Mouse (Mus musculus): ENCODE results near the gene Nfatc3. TPM values are rescaled to one million over a fixed set of nuclear protein-coding genes. Genes with fewer than 3 reads are reported as not detected.

Gene Nfatc3
- polyA plus RNA-seq, 1 experiment from 2014 or later: 6.9 TPM

GRCm38 (mm10) chr8:106131488-106132222, 73.0 kb downstream of the Nfatc3 start:
- H3K9me3 ChIP-seq (ENCODE audit: control insufficient read depth, low read length): no peaks in the 10 kb centered on the region
- no peak overlapping the region for H3K9ac ChIP-seq (ENCODE audit: low read length)
- DNase-seq (ENCODE audit: low spot score) (no peak), ATAC-seq (replicated peaks; ENCODE audit: low FRiP score, low TSS enrichment, low read depth) (no peak)
- H3K27ac ChIP-seq (ENCODE audit: low read depth): no peak overlapping the region
- WGBS: 92% methylated on average over 7 of the region's 7 CpGs
- H3K4me3 ChIP-seq (ENCODE audit: low read depth, low read length): no peak overlapping the region
- peaks cover 28% of the 10 kb centered on the region for H3K27me3 ChIP-seq (replicated peaks; ENCODE audit: control insufficient read depth, insufficient read depth, low read length)
- H3K36me3 ChIP-seq (ENCODE audit: control insufficient read depth, insufficient read depth, low read length): peaks cover 54% of the 10 kb centered on the region
- H3K4me1 ChIP-seq (replicated peaks; ENCODE audit: control insufficient read depth, insufficient read depth, low read length): peaks cover 10% of the 10 kb centered on the region; the same call in 1 of the 2 replicates
- no peak overlapping the region for H3K4me2 ChIP-seq (ENCODE audit: low read length)

GRCm38 (mm10) chr8:106132356-106132755, 73.7 kb downstream of the Nfatc3 start:
- Histone ChIP-seq H3K27me3 (replicated peaks; ENCODE audit: control insufficient read depth, insufficient read depth, low read length) (peaks cover 35% of the 10 kb centered on the region), H3K9me3 (ENCODE audit: control insufficient read depth, low read length) (no peaks in the 10 kb centered on the region), H3K36me3 (ENCODE audit: control insufficient read depth, insufficient read depth, low read length) (peaks cover 54% of the 10 kb centered on the region), H3K4me3 (ENCODE audit: low read depth, low read length) (no peak overlapping the region), H3K4me2 (ENCODE audit: low read length) (no peak overlapping the region), H3K9ac (ENCODE audit: low read length) (no peak overlapping the region), H3K27ac (ENCODE audit: low read depth) (no peak overlapping the region), H3K4me1 (replicated peaks; ENCODE audit: control insufficient read depth, insufficient read depth, low read length) (peaks cover 14% of the 10 kb centered on the region; the same call in 1 of the 2 replicates)
- WGBS: 92% methylated on average over 11 of the region's 11 CpGs
- DNase-seq (ENCODE audit: low spot score) (no peak), ATAC-seq (replicated peaks; ENCODE audit: low FRiP score, low TSS enrichment, low read depth) (no peak)

GRCm38 (mm10) chr8:106133526-106133925, 74.9 kb downstream of the Nfatc3 start:
- ATAC-seq (replicated peaks; ENCODE audit: low FRiP score, low TSS enrichment, low read depth) (no peak), DNase-seq (ENCODE audit: low spot score) (no peak)
- Histone ChIP-seq H3K27me3 (replicated peaks; ENCODE audit: control insufficient read depth, insufficient read depth, low read length) (peaks cover 41% of the 10 kb centered on the region), H3K9me3 (ENCODE audit: control insufficient read depth, low read length) (no peaks in the 10 kb centered on the region), H3K4me3 (ENCODE audit: low read depth, low read length) (no peak overlapping the region), H3K9ac (ENCODE audit: low read length) (no peak overlapping the region), H3K4me1 (replicated peaks; ENCODE audit: control insufficient read depth, insufficient read depth, low read length) (peaks cover 14% of the 10 kb centered on the region; the same call in 1 of the 2 replicates), H3K4me2 (ENCODE audit: low read length) (no peak overlapping the region), H3K36me3 (ENCODE audit: control insufficient read depth, insufficient read depth, low read length) (peaks cover 46% of the 10 kb centered on the region), H3K27ac (ENCODE audit: low read depth) (no peak overlapping the region)
- WGBS: 67% methylated on average over 13 of the region's 13 CpGs

- ATAC-seq (replicated peaks; ENCODE audit: low FRiP score, low TSS enrichment, low read depth): no peak
- no peak for DNase-seq (ENCODE audit: low spot score)
- H3K4me2 ChIP-seq (ENCODE audit: low read length): no peak overlapping the region
- H3K9ac ChIP-seq (ENCODE audit: low read length): no peak overlapping the region
- WGBS: 71% methylated on average over 6 of the region's 6 CpGs
- no peak overlapping the region for H3K27ac ChIP-seq (ENCODE audit: low read depth)
- H3K27me3 ChIP-seq (replicated peaks; ENCODE audit: control insufficient read depth, insufficient read depth, low read length): peaks cover 41% of the 10 kb centered on the region
- H3K9me3 ChIP-seq (ENCODE audit: control insufficient read depth, low read length): no peaks in the 10 kb centered on the region
- H3K36me3 ChIP-seq (ENCODE audit: control insufficient read depth, insufficient read depth, low read length): peaks cover 42% of the 10 kb centered on the region
- no peak overlapping the region for H3K4me3 ChIP-seq (ENCODE audit: low read depth, low read length)
- H3K4me1 ChIP-seq (replicated peaks; ENCODE audit: control insufficient read depth, insufficient read depth, low read length): peaks cover 14% of the 10 kb centered on the region; the same call in 1 of the 2 replicates
Measured at GRCm38 (mm10) chr8:106133946-106134345, 75.3 kb downstream of the Nfatc3 start.

- H3K27ac ChIP-seq (ENCODE audit: low read depth): peak overlapping the region; percentile 80
- 16% methylated on average over 14 of the region's 14 CpGs for WGBS
- DNase-seq (ENCODE audit: low spot score): peak; percentile 85
- H3K9me3 ChIP-seq (ENCODE audit: control insufficient read depth, low read length): no peaks in the 10 kb centered on the region
- H3K4me1 ChIP-seq (replicated peaks; ENCODE audit: control insufficient read depth, insufficient read depth, low read length): peaks cover 14% of the 10 kb centered on the region; the same call in 1 of the 2 replicates
- H3K9ac ChIP-seq (ENCODE audit: low read length): peak overlapping the region; percentile 53
- H3K4me2 ChIP-seq (ENCODE audit: low read length): peak overlapping the region; percentile 85
- H3K36me3 ChIP-seq (ENCODE audit: control insufficient read depth, insufficient read depth, low read length): peaks cover 32% of the 10 kb centered on the region
- H3K4me3 ChIP-seq (ENCODE audit: low read depth, low read length): peak overlapping the region; percentile 49
- ATAC-seq (replicated peaks; ENCODE audit: low FRiP score, low TSS enrichment, low read depth): peak; percentile 71
- peaks cover 41% of the 10 kb centered on the region for H3K27me3 ChIP-seq (replicated peaks; ENCODE audit: control insufficient read depth, insufficient read depth, low read length)
Measured at GRCm38 (mm10) chr8:106134751-106135571, 76.3 kb downstream of the Nfatc3 start.

- peaks cover 24% of the 10 kb centered on the region for H3K36me3 ChIP-seq (ENCODE audit: control insufficient read depth, insufficient read depth, low read length)
- H3K4me3 ChIP-seq (ENCODE audit: low read depth, low read length): peak overlapping the region; percentile 49
- DNase-seq (ENCODE audit: low spot score): peak; percentile 74
- peak; percentile 4; the same call in 1 of the 2 replicates for ATAC-seq (replicated peaks; ENCODE audit: low FRiP score, low TSS enrichment, low read depth)
- H3K4me1 ChIP-seq (replicated peaks; ENCODE audit: control insufficient read depth, insufficient read depth, low read length): peaks cover 14% of the 10 kb centered on the region; the same call in 1 of the 2 replicates
- H3K9ac ChIP-seq (ENCODE audit: low read length): peak overlapping the region; percentile 53
- WGBS: 4% methylated on average over 19 of the region's 19 CpGs
- peak overlapping the region; percentile 80 for H3K27ac ChIP-seq (ENCODE audit: low read depth)
- peak overlapping the region; percentile 85 for H3K4me2 ChIP-seq (ENCODE audit: low read length)
- peaks cover 41% of the 10 kb centered on the region for H3K27me3 ChIP-seq (replicated peaks; ENCODE audit: control insufficient read depth, insufficient read depth, low read length)
- no peaks in the 10 kb centered on the region for H3K9me3 ChIP-seq (ENCODE audit: control insufficient read depth, low read length)
Measured at GRCm38 (mm10) chr8:106135672-106136071, 77.0 kb downstream of the Nfatc3 start.

- peak within 1 kb of the TSS; percentile 49 for H3K4me3 ChIP-seq (ENCODE audit: low read depth, low read length)
- under 1% methylated on average over 86 of the region's 86 CpGs for WGBS
- ATAC-seq (replicated peaks; ENCODE audit: low FRiP score, low TSS enrichment, low read depth) (peak; percentile 78), DNase-seq (ENCODE audit: low spot score) (peak; percentile 81)
- H3K4me1 ChIP-seq (replicated peaks; ENCODE audit: control insufficient read depth, insufficient read depth, low read length): peaks cover 14% of the 10 kb centered on the region; the same call in 1 of the 2 replicates
- peak within 1 kb of the TSS; percentile 80 for H3K27ac ChIP-seq (ENCODE audit: low read depth)
- peak within 1 kb of the TSS; percentile 85 for H3K4me2 ChIP-seq (ENCODE audit: low read length)
- peaks cover 41% of the 10 kb centered on the region for H3K27me3 ChIP-seq (replicated peaks; ENCODE audit: control insufficient read depth, insufficient read depth, low read length)
- peaks cover 17% of the 10 kb centered on the region for H3K36me3 ChIP-seq (ENCODE audit: control insufficient read depth, insufficient read depth, low read length)
- peak within 1 kb of the TSS; percentile 53 for H3K9ac ChIP-seq (ENCODE audit: low read length)
- H3K9me3 ChIP-seq (ENCODE audit: control insufficient read depth, low read length): no peaks in the 10 kb centered on the region
Measured at GRCm38 (mm10) chr8:106136156-106137130, 77.8 kb downstream of the Nfatc3 start, which contains the start of gene Esrp2. TSS of gene Esrp2 (minus strand) at chr8:106136974.
